Mouse (Mus musculus): ENCODE results near the gene Zfp846.
"Not testable (repeated sequence)": the region's sequence is repeated elsewhere in the genome, so short reads cannot be mapped to it uniquely, and the experiment has no call there.

Zfp846 gene

GRCm38 (mm10) chr9:20581175-20581634 lies at the start of gene Zfp846:
Zfp846 (plus strand) TSS chr9:20581291.
- peak; percentile 85 to 91 for DNase-seq (ENCODE audit: low spot score in 2 of 2)

GRCm38 (mm10) chr9:20534326-20534926 lies 46.7 kb upstream of the Zfp846 start:
- DNase-seq (ENCODE audit: low spot score in 2 of 2) = no peak

GRCm38 (mm10) chr9:20536598-20536997 lies 44.5 kb upstream of the Zfp846 start:
- no peak for DNase-seq (ENCODE audit: low spot score in 2 of 2)

GRCm38 (mm10) chr9:20543496-20543895 lies 37.6 kb upstream of the Zfp846 start:
- no peak for DNase-seq (ENCODE audit: low spot score in 2 of 2)

- peak; percentile 37 to 57 for DNase-seq (ENCODE audit: low spot score in 2 of 2)
Measured at GRCm38 (mm10) chr9:20544070-20544821, 36.8 kb upstream of the Zfp846 start.

GRCm38 (mm10) chr9:20545151-20545550 lies 35.9 kb upstream of the Zfp846 start:
- no peak for DNase-seq (ENCODE audit: low spot score in 2 of 2)

- no peak for DNase-seq (ENCODE audit: low spot score in 2 of 2)
Measured at GRCm38 (mm10) chr9:20551781-20552275, 29.3 kb upstream of the Zfp846 start.

- DNase-seq (ENCODE audit: low spot score in 2 of 2) = no peak
Measured at GRCm38 (mm10) chr9:20552698-20553097, 28.4 kb upstream of the Zfp846 start.

GRCm38 (mm10) chr9:20562177-20562576 lies 18.9 kb upstream of the Zfp846 start:
- DNase-seq (ENCODE audit: low spot score in 2 of 2) = no peak

- not testable (repeated sequence) for DNase-seq (ENCODE audit: low spot score in 2 of 2)
Measured at GRCm38 (mm10) chr9:20565326-20566030, 15.6 kb upstream of the Zfp846 start.

- no peak for DNase-seq (ENCODE audit: low spot score in 2 of 2)
Measured at GRCm38 (mm10) chr9:20571060-20571459, 10.0 kb upstream of the Zfp846 start.

GRCm38 (mm10) chr9:20576591-20576990 lies 4.5 kb upstream of the Zfp846 start:
- DNase-seq (ENCODE audit: low spot score in 2 of 2) = no peak

- no peak for DNase-seq (ENCODE audit: low spot score in 2 of 2)
Measured at GRCm38 (mm10) chr9:20601270-20601669, 20.2 kb downstream of the Zfp846 start.

- no peak for DNase-seq (ENCODE audit: low spot score in 2 of 2)
Measured at GRCm38 (mm10) chr9:20606269-20606668, 25.2 kb downstream of the Zfp846 start.

- DNase-seq (ENCODE audit: low spot score in 2 of 2) = peak; percentile 69 to 75
Measured at GRCm38 (mm10) chr9:20607100-20607974, 26.2 kb downstream of the Zfp846 start.

- no peak for DNase-seq (ENCODE audit: low spot score in 2 of 2)
Measured at GRCm38 (mm10) chr9:20609831-20610464, 28.9 kb downstream of the Zfp846 start.

GRCm38 (mm10) chr9:20611976-20612375 lies 30.9 kb downstream of the Zfp846 start:
- no peak for DNase-seq (ENCODE audit: low spot score in 2 of 2)

- DNase-seq (ENCODE audit: low spot score in 2 of 2) = no peak
Measured at GRCm38 (mm10) chr9:20616685-20617084, 35.6 kb downstream of the Zfp846 start.

- DNase-seq (ENCODE audit: low spot score in 2 of 2) = no peak
Measured at GRCm38 (mm10) chr9:20631332-20631731, 50.2 kb downstream of the Zfp846 start.

- not testable (repeated sequence) for DNase-seq (ENCODE audit: low spot score in 2 of 2)
Measured at GRCm38 (mm10) chr9:20635676-20636075, 54.6 kb downstream of the Zfp846 start.

GRCm38 (mm10) chr9:20636256-20636655 lies 55.2 kb downstream of the Zfp846 start:
- peak; percentile 22 to 31 for DNase-seq (ENCODE audit: low spot score in 2 of 2)
